Mouse (Mus musculus): Measurements from ENCODE around the gene Sox6. TPM values are rescaled to one million over a fixed set of nuclear protein-coding genes. Genes with fewer than 3 reads are reported as not detected.

Gene Sox6
- polyA plus RNA-seq, 1 experiment from 2014 or later, result 62.9 TPM

- Histone ChIP-seq H3K9ac (no peak overlapping the region), H3K9me3 (replicated peaks) (no peaks in the 10 kb centered on the region), H3K27me3 (no peaks in the 10 kb centered on the region), H3K4me1 (replicated peaks) (no peaks in the 10 kb centered on the region; the same call in 1 of the 2 replicates), H3K4me3 (replicated peaks) (no peak overlapping the region), H3K27ac (no peak overlapping the region), H3K36me3 (peaks cover 12% of the 10 kb centered on the region), H3K4me2 (no peak overlapping the region)
- 56% methylated on average over 1 of the region's 1 CpGs for WGBS (ENCODE audit: insufficient replicate concordance)
- ATAC-seq (ENCODE audit: low read depth), result no peak
- no peak for DNase-seq
Measured at GRCm38 (mm10) chr7:115574834-115575233, 463.8 kb downstream of the Sox6 start.

GRCm38 (mm10) chr7:115568821-115569240 is 469.8 kb downstream of the Sox6 start:
- H3K4me1 ChIP-seq (replicated peaks), result peaks cover 12% of the 10 kb centered on the region
- no peak for ATAC-seq (ENCODE audit: low read depth)
- H3K9me3 ChIP-seq (replicated peaks), result no peaks in the 10 kb centered on the region
- H3K9ac ChIP-seq, result no peak overlapping the region
- H3K36me3 ChIP-seq, result no peaks in the 10 kb centered on the region
- H3K4me2 ChIP-seq, result no peak overlapping the region
- no peak for DNase-seq
- no peaks in the 10 kb centered on the region for H3K27me3 ChIP-seq
- no peak overlapping the region for H3K4me3 ChIP-seq (replicated peaks)
- WGBS (ENCODE audit: insufficient replicate concordance), result 72% methylated on average over 9 of the region's 9 CpGs
- H3K27ac ChIP-seq, result no peak overlapping the region

GRCm38 (mm10) chr7:115568301-115568700 is 470.3 kb downstream of the Sox6 start:
- WGBS (ENCODE audit: insufficient replicate concordance), result 88% methylated on average over 11 of the region's 11 CpGs
- no peak overlapping the region for H3K9ac ChIP-seq
- DNase-seq (no peak), ATAC-seq (ENCODE audit: low read depth) (no peak)
- H3K4me2 ChIP-seq, result no peak overlapping the region
- H3K27me3 ChIP-seq, result no peaks in the 10 kb centered on the region
- H3K4me1 ChIP-seq (replicated peaks), result peaks cover 12% of the 10 kb centered on the region
- H3K27ac ChIP-seq, result no peak overlapping the region
- H3K4me3 ChIP-seq (replicated peaks), result no peak overlapping the region
- no peaks in the 10 kb centered on the region for H3K36me3 ChIP-seq
- no peaks in the 10 kb centered on the region for H3K9me3 ChIP-seq (replicated peaks)

- H3K4me2 ChIP-seq, result no peak overlapping the region
- DNase-seq, result no peak
Measured at GRCm38 (mm10) chr7:115566818-115567217, 471.8 kb downstream of the Sox6 start.

GRCm38 (mm10) chr7:115565060-115565426 is 473.6 kb downstream of the Sox6 start:
- Histone ChIP-seq H3K27ac (no peak overlapping the region), H3K9me3 (replicated peaks) (no peaks in the 10 kb centered on the region), H3K4me1 (replicated peaks) (peaks cover 12% of the 10 kb centered on the region), H3K4me2 (no peak overlapping the region), H3K27me3 (no peaks in the 10 kb centered on the region), H3K4me3 (replicated peaks) (no peak overlapping the region), H3K36me3 (no peaks in the 10 kb centered on the region), H3K9ac (no peak overlapping the region)
- ATAC-seq (ENCODE audit: low read depth) (no peak), DNase-seq (no peak)
- WGBS (ENCODE audit: insufficient replicate concordance), result 84% methylated on average over 5 of the region's 5 CpGs

More at GRCm38 (mm10) chr7:115566818-115567217, 471.8 kb downstream of the Sox6 start:
- no peak overlapping the region for H3K4me3 ChIP-seq (replicated peaks)
- no peak overlapping the region for H3K9ac ChIP-seq
- no peaks in the 10 kb centered on the region for H3K27me3 ChIP-seq
- H3K27ac ChIP-seq, result no peak overlapping the region
- H3K9me3 ChIP-seq (replicated peaks), result no peaks in the 10 kb centered on the region
- H3K36me3 ChIP-seq, result no peaks in the 10 kb centered on the region
- 17% methylated on average over 2 of the region's 2 CpGs for WGBS (ENCODE audit: insufficient replicate concordance)
- H3K4me1 ChIP-seq (replicated peaks), result peaks cover 12% of the 10 kb centered on the region
- 0 out of 2 replicates have a peak, but pooled peaks have one; percentile 47 for ATAC-seq (ENCODE audit: low read depth)

- Histone ChIP-seq H3K9me3 (replicated peaks) (no peaks in the 10 kb centered on the region), H3K4me3 (replicated peaks) (no peak overlapping the region), H3K9ac (no peak overlapping the region), H3K4me1 (replicated peaks) (peaks cover 12% of the 10 kb centered on the region), H3K4me2 (no peak overlapping the region), H3K36me3 (no peaks in the 10 kb centered on the region), H3K27ac (no peak overlapping the region), H3K27me3 (no peaks in the 10 kb centered on the region)
- 72% methylated on average over 6 of the region's 6 CpGs for WGBS (ENCODE audit: insufficient replicate concordance)
- DNase-seq (no peak), ATAC-seq (ENCODE audit: low read depth) (no peak)
Measured at GRCm38 (mm10) chr7:115564359-115565059, 474.1 kb downstream of the Sox6 start.

- Histone ChIP-seq H3K9ac (no peak overlapping the region), H3K27me3 (no peaks in the 10 kb centered on the region), H3K4me2 (no peak overlapping the region), H3K36me3 (no peaks in the 10 kb centered on the region), H3K4me1 (replicated peaks) (peaks cover 2% of the 10 kb centered on the region), H3K9me3 (replicated peaks) (no peaks in the 10 kb centered on the region), H3K4me3 (replicated peaks) (no peak overlapping the region), H3K27ac (no peak overlapping the region)
- ATAC-seq (ENCODE audit: low read depth) (no peak), DNase-seq (no peak)
- WGBS (ENCODE audit: insufficient replicate concordance), result 52% methylated on average over 3 of the region's 3 CpGs
Measured at GRCm38 (mm10) chr7:115556677-115557076, 481.9 kb downstream of the Sox6 start.

GRCm38 (mm10) chr7:115550197-115550804 is 488.3 kb downstream of the Sox6 start:
- ATAC-seq (ENCODE audit: low read depth) (peak; percentile 98), DNase-seq (peak; percentile 48)
- H3K4me3 ChIP-seq (replicated peaks), result 0 out of 2 replicates have a peak overlapping the region, but pooled peaks have one; percentile 4
- WGBS (ENCODE audit: insufficient replicate concordance), result 22% methylated on average over 7 of the region's 7 CpGs
- H3K9me3 ChIP-seq (replicated peaks), result no peaks in the 10 kb centered on the region
- H3K4me1 ChIP-seq (replicated peaks), result peaks cover 39% of the 10 kb centered on the region
- no peaks in the 10 kb centered on the region for H3K27me3 ChIP-seq
- H3K9ac ChIP-seq, result 0 out of 2 replicates have a peak overlapping the region, but pooled peaks have one; percentile 28
- H3K27ac ChIP-seq, result peak overlapping the region; percentile 39; the same call in 1 of the 2 replicates
- H3K4me2 ChIP-seq, result peak overlapping the region; percentile 47
- peaks cover 14% of the 10 kb centered on the region for H3K36me3 ChIP-seq

- Histone ChIP-seq H3K36me3 (peaks cover 14% of the 10 kb centered on the region), H3K9ac (0 out of 2 replicates have a peak overlapping the region, but pooled peaks have one; percentile 28), H3K27me3 (no peaks in the 10 kb centered on the region), H3K9me3 (replicated peaks) (no peaks in the 10 kb centered on the region), H3K4me1 (replicated peaks) (peaks cover 39% of the 10 kb centered on the region), H3K4me3 (replicated peaks) (no peak overlapping the region), H3K4me2 (peak overlapping the region; percentile 47), H3K27ac (peak overlapping the region; percentile 39; the same call in 1 of the 2 replicates)
- WGBS (ENCODE audit: insufficient replicate concordance), result 39% methylated on average over 4 of the region's 4 CpGs
- ATAC-seq (ENCODE audit: low read depth) (no peak), DNase-seq (no peak)
Measured at GRCm38 (mm10) chr7:115549670-115550069, 488.9 kb downstream of the Sox6 start.

GRCm38 (mm10) chr7:115545585-115546374 is 492.8 kb downstream of the Sox6 start:
- no peak for DNase-seq
- no peak overlapping the region for H3K9ac ChIP-seq
- no peak overlapping the region for H3K4me2 ChIP-seq
- peaks cover 28% of the 10 kb centered on the region for H3K4me1 ChIP-seq (replicated peaks)
- no peaks in the 10 kb centered on the region for H3K27me3 ChIP-seq
- no peaks in the 10 kb centered on the region for H3K9me3 ChIP-seq (replicated peaks)
- WGBS (ENCODE audit: insufficient replicate concordance), result 66% methylated on average over 4 of the region's 4 CpGs
- H3K27ac ChIP-seq, result no peak overlapping the region
- no peak for ATAC-seq (ENCODE audit: low read depth)
- peaks cover 47% of the 10 kb centered on the region for H3K36me3 ChIP-seq
- no peak overlapping the region for H3K4me3 ChIP-seq (replicated peaks)

GRCm38 (mm10) chr7:115543596-115543995 is 495.0 kb downstream of the Sox6 start:
- peaks cover 55% of the 10 kb centered on the region for H3K36me3 ChIP-seq
- DNase-seq, result no peak
- peaks cover 9% of the 10 kb centered on the region for H3K4me1 ChIP-seq (replicated peaks)
- H3K4me3 ChIP-seq (replicated peaks), result no peak overlapping the region
- no peaks in the 10 kb centered on the region for H3K27me3 ChIP-seq
- H3K4me2 ChIP-seq, result no peak overlapping the region
- 72% methylated on average over 4 of the region's 4 CpGs for WGBS (ENCODE audit: insufficient replicate concordance)
- H3K9me3 ChIP-seq (replicated peaks), result no peaks in the 10 kb centered on the region
- no peak overlapping the region for H3K9ac ChIP-seq
- H3K27ac ChIP-seq, result no peak overlapping the region
- no peak for ATAC-seq (ENCODE audit: low read depth)

All from liver, embryonic 13.5 days (tissue).